Mouse (Mus musculus): ENCODE measurements around the gene Gm10037.

The Gm10037 gene

GRCm38 (mm10) chr13:67876699-67877254 lies 45.9 kb downstream of the Gm10037 start:
- DNase-seq, result no peak

DNA sequence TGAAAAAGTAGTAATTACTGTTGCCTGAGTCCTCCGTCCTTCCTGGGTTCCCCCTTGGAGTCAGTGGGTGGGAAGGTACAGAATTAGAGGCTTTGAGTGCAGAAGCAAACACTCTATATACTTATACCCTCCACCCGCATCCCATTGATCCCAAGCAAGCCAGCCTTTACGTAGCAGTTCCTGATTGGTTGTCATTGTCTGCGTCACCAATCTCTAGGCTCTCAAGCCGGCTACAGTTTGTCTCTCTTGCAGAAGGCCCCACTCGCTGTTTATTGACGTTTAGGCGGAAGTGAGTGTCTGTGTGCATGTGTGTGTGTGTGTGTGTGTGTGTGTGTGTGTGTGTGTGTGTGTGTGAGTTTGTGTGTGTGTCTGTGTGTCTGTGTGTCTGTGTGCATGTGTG lies 53.1 kb downstream of the Gm10037 start:
- DNase-seq, result no peak
